1 mouse cellular context compared by ENCODE assay signal in the genomic region with DNA sequence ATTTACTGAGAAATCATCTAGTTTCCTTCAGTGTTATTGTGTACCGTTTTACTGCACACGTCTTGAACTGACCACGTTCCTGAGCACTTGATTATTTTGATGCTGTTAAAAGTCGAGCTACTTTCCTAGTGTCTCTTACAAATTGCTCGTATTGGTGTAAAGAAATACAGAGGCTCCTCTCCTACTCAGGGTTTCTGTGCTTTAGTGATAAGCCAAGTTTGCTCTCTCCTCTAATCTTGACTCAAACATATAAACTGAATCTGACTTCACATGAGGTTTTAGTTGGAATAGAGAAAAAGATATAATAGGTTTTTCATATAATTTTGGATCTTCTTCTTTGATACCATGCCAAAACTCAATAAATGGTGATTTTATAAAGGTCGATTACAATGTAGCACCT.
TF ChIP-seq lines count a peak whose summit lies in the region.

No protein-coding gene starts in this region.

TF ChIP-seq in MEL, 35 proteins besides CTCF, POLR2A, EP300 and RAD21 (continued from another document):
- TF ChIP-seq MXI1 (IDR thresholded peaks at IDR 0.05; ENCODE audit: low read depth, low read length) (no peak; the same call in 1 of the 2 replicates), RCOR1 (IDR thresholded peaks at IDR 0.05; ENCODE audit: low read depth, low read length) (peak; percentile 90), HCFC1 (IDR thresholded peaks at IDR 0.05; ENCODE audit: low read depth, low read length) (no peak)
TF ChIP-seq in MEL: peak in this region for 6.
